Mouse (Mus musculus): ENCODE measurements at regions not wholly inside any gene's neighbourhood (a gene's known extent, or its start where the extent isn't known, plus 50 kb on each side); places are given as distances from the start of the nearest gene placed in this dataset.
"Not testable (repeated sequence)": the region's sequence is repeated elsewhere in the genome, so short reads cannot be mapped to it uniquely, and the experiment has no call there.

- DNase-seq = peak; percentile 30
These were observed 153.0 kb upstream of the 1700012A03Rik start for GRCm38 (mm10) chr6:31897001-31897400.

- peak; percentile 22 for DNase-seq
These were observed 154.2 kb upstream of the 1700012A03Rik start for GRCm38 (mm10) chr6:31895835-31896234.

GRCm38 (mm10) chr6:31886931-31887330 is 163.1 kb upstream of the 1700012A03Rik start:
- DNase-seq = no peak

- not testable (repeated sequence) for DNase-seq
These were observed 164.8 kb upstream of the 1700012A03Rik start for GRCm38 (mm10) chr6:31885196-31885595.

- DNase-seq = no peak
These were observed 166.3 kb upstream of the 1700012A03Rik start for GRCm38 (mm10) chr6:31883726-31884125.

- DNase-seq = no peak
These were observed 175.4 kb upstream of the 1700012A03Rik start for GRCm38 (mm10) chr6:31874616-31875015.

GRCm38 (mm10) chr6:31873911-31874310 is 176.1 kb upstream of the 1700012A03Rik start:
- DNase-seq = no peak

- no peak for DNase-seq
These were observed 178.3 kb upstream of the 1700012A03Rik start for GRCm38 (mm10) chr6:31871766-31872165.

- no peak for DNase-seq
These were observed 188.1 kb upstream of the 1700012A03Rik start for GRCm38 (mm10) chr6:31861996-31862395.

GRCm38 (mm10) chr6:31859621-31860020 is 190.4 kb upstream of the 1700012A03Rik start:
- no peak for DNase-seq

- no peak for DNase-seq
These were observed 195.8 kb upstream of the 1700012A03Rik start for GRCm38 (mm10) chr6:31854261-31854660.

GRCm38 (mm10) chr6:31846319-31846718 is 203.7 kb upstream of the 1700012A03Rik start:
- DNase-seq = no peak

GRCm38 (mm10) chr6:31845671-31846070 is 204.4 kb upstream of the 1700012A03Rik start:
- no peak for DNase-seq

- no peak for DNase-seq
These were observed 209.4 kb upstream of the 1700012A03Rik start for GRCm38 (mm10) chr6:31840621-31841020.

GRCm38 (mm10) chr6:31838588-31838987 is 211.5 kb upstream of the 1700012A03Rik start:
- no peak for DNase-seq

GRCm38 (mm10) chr6:31835795-31836194 is 214.3 kb upstream of the 1700012A03Rik start:
- DNase-seq = no peak

GRCm38 (mm10) chr6:31834503-31834902 is 215.5 kb upstream of the 1700012A03Rik start:
- no peak for DNase-seq

GRCm38 (mm10) chr6:31830610-31831009 is 219.4 kb upstream of the 1700012A03Rik start:
- no peak for DNase-seq

GRCm38 (mm10) chr6:31823616-31824015 is 226.4 kb upstream of the 1700012A03Rik start:
- DNase-seq = peak; percentile 66

GRCm38 (mm10) chr6:31822186-31823085 is 227.6 kb upstream of the 1700012A03Rik start:
- DNase-seq = peak; percentile 49

GRCm38 (mm10) chr6:31821621-31822020 is 228.4 kb upstream of the 1700012A03Rik start:
- DNase-seq = no peak

- no peak for DNase-seq
These were observed 232.4 kb upstream of the 1700012A03Rik start for GRCm38 (mm10) chr6:31817640-31818039.

GRCm38 (mm10) chr6:31811890-31812289 is 238.2 kb upstream of the 1700012A03Rik start:
- DNase-seq = no peak
